Mouse (Mus musculus) fat pad, adult 2 months (tissue): ENCODE measurements around the gene Ankrd9.

Source experiments
- DNase-seq: peaks from one replicate; pipeline ENCODE4 v3.0.0-alpha.2; 2011; ENCODE audit warnings: low read depth, low spot score; ENCODE audit errors: extremely low read depth

Gene Ankrd9

DNA sequence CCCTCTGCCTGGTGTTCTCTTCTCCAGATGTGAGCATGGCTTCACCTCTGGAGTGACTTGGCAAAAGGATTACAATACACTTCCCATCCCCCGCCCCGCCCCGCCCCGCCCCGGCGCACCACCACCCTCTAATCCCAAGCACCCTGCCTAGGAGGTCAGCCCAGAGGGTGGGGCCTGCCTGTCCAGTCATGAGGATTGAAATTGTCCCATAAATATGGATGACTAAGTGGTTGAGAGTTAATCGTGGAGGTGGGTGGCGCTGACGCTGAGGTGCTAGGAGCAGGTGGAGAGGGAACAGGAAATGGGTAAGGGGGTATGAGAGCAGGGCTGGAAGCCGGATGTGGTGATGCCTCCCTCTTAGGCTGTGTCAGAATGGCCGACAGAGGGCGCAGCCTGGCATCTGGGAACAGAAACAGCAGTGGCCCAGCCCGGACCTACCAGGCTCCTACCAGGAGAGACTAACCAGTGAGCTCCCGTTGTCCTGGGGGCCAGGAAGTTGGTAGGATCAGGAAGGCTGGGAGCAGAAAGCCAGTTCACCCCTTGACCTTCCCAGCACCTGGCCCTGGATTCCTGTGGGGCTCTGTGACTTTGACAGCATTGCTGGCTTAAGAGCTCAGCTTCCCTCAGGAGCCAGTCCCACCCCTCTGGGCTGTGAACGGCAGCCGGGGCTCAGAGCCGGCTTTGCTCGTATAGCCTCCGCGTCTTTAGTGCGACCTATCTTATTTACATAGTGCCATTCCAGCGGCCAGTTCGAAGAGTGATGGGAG lies 12.7 kb upstream of the Ankrd9 start:
- no peak for DNase-seq

DNA sequence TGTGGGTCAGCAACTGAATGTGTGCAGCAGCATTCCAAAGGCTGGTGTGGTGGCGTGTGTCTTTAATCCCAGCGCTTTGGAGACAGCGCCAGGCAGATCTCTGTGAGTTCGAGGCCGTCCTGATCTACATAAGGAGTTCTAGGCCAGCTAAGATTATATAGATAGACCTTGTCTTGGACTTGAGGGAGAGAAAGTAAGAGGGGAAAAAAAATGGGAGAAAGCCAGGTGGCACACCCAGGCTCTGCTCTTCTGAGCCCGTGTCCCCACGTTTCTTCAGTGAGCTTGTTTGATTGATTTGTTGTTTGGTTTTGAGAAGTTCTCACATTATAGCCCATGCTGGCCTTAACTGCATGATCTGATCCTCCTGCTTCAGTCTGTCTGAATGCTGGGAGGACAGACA lies 11.7 kb upstream of the Ankrd9 start:
- no peak for DNase-seq

DNA sequence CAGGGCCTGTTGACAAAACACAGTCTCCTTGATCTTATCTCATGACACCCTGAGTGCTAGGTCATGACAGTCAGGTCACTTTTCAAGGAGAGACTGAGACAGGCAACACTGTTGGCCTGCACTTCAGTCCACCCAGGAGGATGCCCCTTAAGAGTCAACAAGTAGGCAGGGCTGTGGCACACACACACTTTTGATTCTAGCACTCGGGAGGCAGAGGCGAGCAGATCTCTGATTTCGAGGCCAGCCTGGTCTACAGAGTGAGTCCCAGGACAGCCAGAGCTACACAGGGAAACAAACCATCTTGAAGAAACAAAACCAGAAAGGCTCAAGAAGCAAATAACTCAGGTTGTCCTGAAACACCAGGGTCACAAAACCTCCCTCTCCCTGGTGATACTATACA lies 10.6 kb upstream of the Ankrd9 start:
- no peak for DNase-seq

DNA sequence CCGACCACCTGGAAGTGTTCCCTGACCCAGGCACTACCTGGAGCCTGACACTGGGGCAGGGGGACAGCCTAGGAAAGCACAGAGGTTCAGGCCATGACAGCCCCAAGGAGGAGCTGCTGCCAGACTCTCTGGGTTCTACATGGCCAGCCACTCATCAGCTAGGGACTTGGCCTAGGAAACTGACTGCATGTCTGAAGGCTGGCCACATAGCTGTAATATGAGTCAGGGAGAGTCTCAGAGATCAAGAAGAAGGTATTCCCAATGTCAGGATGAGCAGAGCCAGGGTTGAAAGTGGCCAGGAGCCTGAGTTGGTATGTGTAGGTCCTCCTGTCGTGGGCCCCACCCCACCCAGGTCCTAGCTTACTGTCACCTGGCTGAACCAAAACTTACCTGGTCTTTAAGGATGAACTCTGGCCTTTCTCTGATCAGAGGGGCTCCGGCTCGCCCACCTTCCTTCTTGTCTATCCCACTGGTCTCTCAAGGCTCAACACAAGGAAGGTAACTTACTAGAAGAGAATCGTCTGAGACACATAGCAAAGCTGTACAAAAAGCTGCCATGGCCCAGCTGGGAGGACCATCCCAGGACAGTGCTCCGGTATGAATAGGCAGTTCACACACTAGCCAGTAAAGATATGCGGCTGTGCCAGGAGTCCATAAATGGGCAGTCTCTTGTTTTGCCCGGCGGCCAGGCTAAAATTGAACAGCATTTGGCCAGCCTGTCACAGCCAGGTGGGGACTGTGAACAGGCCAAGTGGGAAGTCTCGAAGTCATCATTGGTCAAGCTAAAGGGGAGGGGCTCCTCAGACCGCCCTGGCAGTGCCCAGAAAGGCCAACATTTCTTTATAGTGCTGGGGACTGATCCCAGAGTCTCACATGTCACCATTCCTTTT lies 7.9 kb upstream of the Ankrd9 start:
- DNase-seq, result no peak

DNA sequence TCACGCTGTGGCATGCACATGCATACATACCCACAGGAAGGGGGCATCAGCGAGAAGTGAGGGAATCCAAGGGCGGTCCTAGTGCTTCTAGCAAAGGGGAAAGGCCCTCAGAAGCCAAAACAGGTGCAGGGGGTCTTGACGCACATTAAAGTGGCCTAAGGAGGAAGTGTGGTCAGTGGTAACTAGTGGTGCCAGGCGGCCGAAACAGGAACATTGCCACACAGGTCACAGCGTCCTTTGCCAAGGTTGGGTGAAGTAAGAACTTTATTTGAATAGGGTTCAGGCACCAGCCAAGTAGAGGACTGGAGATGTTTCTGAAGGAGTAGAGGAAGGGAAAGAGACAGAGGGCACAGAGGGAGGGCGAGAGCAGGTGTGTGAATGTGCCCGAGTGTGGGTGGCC lies 6.3 kb upstream of the Ankrd9 start:
- DNase-seq, result no peak

DNA sequence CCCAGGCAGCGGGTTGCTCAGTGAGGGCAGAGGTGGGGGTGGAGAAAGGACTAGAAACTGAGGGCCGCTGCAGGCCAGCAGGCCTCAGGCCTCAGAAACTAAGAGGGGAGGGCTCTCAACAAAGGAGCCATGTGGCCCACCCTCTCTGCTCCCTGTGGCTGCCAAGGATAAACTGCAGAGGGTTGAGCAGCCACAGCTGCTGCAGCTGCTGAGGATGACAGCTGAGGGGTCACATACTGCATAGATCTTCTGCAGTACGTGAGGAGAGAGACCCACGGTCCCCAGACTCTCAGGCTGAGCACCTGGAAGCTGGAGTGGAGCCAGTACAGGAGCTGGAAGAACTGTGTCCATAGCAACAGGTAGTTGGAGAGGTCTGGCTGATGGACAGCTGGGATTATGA lies 5.8 kb upstream of the Ankrd9 start:
- DNase-seq, result no peak

DNA sequence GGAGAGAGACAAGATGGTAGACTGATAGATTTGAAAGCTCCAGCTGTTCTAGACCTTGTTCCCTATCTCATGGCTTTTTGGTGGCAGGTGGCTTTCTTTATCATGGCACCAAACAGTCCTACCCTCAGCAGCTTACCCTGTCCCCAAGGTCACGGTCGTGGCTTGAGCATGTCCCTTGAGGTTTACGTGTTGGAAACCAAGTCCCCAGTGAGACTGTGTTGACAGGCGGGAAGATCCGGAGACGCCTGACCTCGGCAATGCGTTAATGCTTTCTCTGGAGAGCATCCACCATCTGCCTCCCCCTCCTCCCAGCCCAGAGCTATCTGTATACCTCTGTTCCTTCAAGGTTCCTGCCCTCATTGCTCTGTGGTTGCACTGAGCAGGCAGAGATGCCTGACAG lies 4.9 kb upstream of the Ankrd9 start:
- no peak for DNase-seq

DNA sequence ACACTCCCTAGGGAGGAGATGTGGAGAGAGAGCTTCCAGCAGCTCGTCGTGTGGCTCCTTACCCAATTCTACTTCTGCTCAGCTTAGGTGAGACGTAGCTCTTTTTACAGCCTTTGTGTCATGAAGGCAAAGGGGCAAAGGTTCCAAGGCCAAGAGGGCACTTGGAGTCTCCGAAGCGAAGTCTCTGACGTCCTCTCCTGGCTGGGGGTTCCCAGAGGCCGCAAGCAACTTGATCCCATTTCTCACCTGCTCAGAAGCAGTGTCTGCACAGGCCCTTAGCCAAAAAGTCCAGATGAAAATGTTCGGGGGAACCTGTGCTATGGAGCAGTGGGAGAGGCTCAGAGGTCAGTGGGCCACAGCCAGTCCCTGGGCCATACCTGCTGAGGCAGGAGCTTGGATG lies 4.2 kb upstream of the Ankrd9 start:
- no peak for DNase-seq

DNA sequence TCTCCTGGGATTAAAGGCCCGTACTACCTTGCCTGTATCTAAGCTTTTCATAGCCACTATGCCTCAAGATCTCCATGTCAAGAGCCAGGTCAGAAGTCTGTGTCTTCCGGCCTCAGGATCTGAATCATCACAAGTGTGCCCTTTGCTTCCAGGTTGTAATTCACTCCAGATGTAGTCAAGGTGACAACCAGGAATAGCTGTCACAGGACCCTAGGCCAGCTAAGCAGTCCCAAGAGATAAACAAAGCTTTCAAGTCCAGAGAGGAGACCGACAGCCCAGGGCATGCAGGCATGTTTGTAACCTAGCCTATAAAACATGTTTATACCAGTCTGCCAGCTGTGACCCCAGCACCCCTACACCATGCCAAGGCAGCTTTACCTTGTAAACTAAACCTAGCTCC lies 2.9 kb upstream of the Ankrd9 start:
- DNase-seq, result no peak

DNA sequence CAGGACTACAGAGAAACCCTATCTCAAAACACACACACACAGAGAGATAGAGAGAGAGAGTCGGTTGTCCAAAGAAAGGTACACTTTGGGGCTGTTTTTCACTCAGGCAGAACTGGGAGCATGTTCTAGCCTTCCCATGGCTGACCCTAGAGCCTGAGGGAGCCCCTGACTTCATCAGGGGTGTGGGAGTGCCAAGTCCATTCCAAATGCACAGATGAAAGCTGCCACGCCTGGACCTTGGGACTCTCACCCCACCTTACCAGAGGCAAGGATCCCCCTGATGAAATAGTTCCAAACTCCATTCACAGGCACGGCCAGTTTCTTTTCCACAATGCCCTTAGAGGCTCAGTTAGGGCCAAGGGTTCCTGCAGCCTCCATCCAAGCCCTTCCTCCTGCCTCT lies 968 bp upstream of the Ankrd9 start:
- no peak for DNase-seq

DNA sequence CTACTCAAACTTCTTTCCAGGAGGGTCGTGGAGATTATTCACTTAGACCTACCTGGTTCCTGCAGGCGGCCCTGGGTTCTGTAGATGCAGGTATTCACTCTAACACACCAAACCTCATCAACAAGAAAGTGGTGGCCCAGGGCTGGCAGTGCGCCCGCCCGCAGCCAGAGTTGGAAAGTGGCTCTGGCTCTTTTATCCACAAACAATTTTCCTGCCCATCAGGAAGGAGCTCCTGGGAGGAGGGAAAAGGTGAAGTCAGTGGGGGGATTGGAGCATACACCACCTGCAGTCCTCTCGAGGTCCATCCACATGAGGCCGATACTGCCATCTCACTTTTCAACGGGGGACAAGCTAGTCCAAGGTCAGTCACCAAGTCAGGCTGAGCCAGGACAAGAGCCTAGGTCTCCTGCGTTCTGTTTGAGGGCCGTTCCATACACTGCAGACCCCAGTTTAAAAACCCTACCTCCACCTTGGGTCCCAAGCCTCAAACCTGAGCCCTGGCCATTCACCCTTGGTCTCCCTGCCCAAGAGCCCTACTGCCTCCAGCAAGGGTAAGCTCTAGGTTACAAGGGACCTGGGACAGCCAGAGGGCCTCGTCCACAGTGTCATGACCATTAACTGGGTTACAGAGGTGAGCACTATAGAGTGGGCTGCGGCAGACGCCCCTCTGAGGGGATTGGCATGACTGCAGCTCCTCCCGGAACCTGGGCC lies 789 bp downstream of the Ankrd9 start:
- DNase-seq, result no peak

DNA sequence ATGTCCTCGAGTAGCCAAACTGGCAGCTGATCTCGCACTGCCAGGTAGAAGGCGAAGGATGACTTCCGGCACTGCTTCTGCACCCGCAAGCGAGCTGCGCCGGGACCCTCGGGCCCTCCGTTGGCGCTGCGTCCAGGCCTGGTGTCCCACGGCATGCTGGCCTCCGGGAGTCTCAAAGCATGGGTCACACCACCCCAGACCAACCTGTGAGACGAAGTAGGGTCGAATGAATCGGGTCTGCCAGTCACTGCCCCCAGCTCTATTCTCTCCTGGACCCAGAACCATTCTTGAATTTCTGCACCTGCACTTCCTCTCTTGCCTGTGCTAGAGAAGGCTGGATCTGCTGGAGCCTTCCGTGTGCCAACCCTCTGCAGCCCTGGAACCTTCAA lies 1.5 kb downstream of the Ankrd9 start:
- no peak for DNase-seq

DNA sequence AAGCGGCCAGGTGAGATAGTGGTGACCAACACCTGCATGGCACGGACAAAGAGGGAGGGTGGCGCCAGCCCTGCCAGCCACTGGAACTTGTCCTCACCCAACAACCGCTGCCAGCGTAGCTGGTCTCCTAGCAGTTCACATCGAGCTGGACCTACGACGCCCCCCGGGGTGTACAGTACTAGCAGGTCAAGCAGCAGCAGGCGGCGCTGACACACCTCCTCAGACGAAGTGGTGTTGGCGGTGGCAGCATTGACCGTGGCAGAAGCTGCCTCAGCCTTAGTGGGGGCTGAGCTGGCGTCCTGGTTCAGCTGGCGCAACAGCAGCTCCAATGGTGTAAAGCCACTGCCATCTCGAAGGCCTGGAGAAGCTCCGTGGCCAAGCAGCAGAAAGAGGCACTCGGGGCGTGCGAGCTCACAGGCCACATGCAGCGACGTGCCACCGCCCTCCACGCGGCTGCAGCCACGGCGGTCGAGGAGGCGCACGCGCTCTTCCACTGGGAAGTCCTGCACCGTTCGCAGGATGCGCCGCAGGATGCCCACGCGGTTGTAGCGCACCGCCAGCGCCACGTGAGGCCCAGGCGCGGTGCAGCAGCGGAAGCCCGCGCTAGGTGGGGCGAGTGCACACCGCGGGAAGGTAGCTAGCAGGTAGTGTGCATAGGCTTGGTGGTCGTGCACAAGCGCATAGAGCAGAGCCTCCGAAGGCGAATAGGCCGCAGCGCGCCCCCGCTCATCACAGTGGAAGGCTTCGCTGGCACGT lies 2.1 kb downstream of the Ankrd9 start:
- no peak for DNase-seq

DNA sequence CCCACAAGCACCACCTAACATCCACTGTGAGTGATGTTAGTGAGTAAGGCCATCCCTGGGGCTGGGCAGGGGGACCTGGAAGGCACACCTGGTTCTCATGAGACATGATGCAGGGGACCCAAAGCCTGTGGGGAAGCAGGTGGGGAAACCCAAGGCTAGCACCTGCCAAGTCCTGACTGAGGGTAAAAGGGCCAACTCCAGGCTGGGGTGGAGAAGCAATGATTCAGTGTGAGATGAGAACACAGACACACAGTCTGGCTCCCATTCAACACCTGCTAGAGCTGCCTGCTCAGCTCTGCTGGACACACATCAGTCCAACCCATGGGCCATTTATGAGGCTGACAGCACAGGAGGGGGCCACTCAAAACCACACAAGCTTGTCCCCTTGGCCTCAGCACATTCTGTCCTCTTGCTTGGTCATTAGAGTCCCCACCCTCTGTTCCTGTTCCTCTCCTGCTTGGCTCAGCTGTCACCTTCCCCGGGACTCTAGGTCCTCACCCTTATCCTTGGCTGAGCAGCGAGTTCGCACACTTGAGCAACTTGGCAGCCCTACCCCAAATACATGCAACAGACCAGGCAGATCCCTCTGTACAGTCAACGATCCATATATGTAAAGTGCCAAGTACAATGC lies 2.9 kb downstream of the Ankrd9 start:
- no peak for DNase-seq

DNA sequence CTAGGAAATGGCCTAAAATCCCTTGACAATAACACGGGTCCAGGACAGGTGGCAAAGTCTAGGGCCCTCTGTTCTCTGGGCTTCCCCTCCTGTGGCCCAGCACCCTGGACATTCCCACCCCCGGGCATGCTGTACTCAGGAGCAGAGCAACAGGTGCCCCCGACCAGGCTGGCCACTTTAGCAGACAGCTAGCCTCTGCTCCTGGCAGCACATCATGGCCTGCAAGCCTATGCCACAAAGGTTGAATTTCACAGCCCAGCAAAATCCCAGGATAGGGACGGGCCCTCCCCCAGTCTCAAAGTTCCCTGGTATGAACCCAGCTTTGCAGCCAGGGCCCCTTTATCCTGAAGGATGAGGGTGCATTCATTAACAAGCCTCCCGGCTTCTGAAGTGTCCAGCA lies 3.5 kb downstream of the Ankrd9 start:
- DNase-seq, result no peak

DNA sequence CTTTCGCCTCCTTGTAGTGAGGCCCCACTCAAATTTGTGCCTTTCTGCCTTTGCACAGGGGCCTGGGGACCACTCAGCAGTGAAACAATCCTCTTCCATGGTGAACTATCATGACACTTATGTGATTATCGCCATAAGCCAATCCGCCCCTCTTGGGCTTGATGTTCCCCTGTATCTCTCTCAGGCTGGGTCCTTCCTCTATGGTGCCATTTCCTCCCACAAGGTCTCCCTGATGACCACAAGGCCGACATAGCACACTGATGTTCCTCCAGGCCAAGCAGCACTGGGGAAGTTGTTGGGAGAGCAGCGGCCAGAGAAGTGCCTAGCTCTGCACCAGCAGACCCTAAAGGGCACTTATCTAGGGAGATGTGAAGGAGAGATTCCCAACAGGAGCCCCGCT lies 4.1 kb downstream of the Ankrd9 start:
- no peak for DNase-seq

DNA sequence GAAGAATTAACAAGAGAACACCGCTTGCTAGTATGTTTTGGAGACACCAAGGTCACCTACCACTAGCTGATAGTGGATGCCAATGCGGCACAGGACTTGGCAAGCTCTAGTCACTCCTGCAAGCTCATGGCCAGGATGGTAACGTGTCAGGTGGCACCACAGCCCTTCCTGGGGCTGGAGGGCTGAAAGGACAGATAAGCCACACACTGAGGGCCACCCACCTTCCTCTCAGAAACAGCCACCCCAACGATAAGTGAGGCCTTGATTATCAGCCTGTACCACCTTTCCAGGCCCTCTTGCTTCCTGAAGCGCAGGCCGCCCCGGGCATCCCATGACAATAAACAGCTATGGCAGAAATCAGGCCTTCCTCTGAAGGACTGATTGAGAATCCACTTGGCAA lies 4.5 kb downstream of the Ankrd9 start:
- no peak for DNase-seq

DNA sequence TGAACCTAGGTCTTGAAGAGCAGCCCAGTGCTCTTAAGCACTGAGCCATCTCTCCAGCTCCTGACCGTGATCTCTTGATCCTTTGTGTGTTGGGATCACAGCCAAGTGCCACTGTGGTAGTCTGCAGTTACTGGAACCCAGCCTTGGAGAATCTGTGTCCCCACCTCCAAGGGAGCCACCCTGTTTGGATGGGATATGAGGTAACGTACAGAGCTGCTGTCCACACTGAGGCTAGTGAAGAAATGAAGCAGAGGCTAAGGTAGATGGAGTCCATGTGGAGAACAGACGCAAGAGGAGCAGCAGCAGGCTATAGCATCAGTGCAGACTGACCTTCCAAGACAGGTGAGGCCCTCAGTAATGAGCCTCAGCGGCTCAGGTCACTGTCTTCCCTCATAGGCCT lies 5.0 kb downstream of the Ankrd9 start:
- DNase-seq, result no peak

DNA sequence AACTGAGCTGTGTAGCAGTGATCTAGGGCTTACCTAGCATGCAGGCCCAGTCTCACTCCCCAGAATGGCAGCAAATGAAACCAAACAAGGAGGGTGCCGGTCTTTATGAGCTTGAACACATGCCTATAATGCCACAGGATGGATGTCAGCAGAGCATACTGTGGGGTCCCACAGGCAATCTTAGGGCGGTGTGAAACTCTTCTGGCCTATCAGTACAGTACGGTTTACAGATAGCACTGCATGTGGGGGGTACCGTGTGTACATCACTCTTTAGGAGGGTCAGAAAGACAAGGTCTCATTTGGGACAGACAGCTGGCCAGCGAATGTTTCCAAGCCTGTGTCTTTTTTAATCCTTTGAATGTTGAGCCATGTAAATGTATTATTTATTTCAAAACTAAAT lies 6.9 kb downstream of the Ankrd9 start:
- DNase-seq, result no peak

DNA sequence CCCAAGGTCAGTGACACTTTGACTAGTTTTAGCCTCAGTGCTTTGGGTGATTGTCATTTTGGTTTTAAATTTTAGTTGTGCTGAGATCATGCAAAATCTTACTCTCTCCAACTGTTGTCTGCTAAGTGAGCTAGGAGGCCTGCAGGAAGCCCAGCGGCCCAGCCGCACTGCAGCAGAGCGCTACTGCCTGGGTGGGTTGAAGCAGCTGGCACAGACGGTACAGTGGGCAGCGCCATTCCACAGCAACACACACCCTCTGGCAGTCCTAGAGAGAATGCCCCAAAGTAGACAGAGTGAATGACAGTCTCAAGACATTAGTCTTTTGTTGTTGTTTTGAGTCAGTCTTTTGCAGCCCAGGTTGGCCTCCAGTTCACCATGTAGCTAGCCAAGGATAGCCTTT lies 8.4 kb downstream of the Ankrd9 start:
- no peak for DNase-seq

DNA sequence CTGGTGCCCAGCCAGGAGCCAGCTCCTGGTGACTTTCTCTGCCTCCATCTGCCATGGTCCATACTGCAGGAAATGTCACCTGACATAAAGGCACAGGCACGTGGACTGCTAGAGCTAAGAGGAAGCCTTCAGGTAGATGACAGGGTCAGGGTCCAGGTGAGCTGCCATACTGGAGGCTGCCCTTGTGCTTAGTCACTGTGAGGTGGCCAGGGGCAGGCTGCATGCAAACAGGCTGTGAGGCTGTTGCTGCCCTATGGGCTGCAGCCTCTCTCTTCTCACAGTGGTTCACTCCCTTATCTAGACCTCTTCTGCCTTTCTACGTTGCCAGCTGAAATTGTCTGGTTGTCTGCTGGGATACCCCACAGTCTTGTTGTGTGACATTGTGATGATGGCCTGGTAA lies 11.7 kb downstream of the Ankrd9 start:
- DNase-seq, result no peak
